Mouse (Mus musculus): ENCODE measurements around the gene Rorc. TPM values are rescaled to one million over a fixed set of nuclear protein-coding genes. Genes with fewer than 3 reads are reported as not detected.

Rorc gene
- total and polyA plus RNA-seq, 3 experiments, result 0.47 to 1.2 (median 1.2) TPM

- H3K4me2 ChIP-seq (ENCODE audit: insufficient read depth, low read depth, poor library complexity, severe bottlenecking), result peak within 1 kb of the TSS; percentile 71
- H3K36me3 ChIP-seq (replicated peaks in 1 of 2; ENCODE audit: control insufficient read depth in 1 of 2, insufficient read depth in 1 of 2, low read length in 1 of 2), result peaks cover 27 to 38% of the 10 kb centered on the region in 2 experiments
- H3K9ac ChIP-seq (ENCODE audit: insufficient read depth, low read depth), result peak within 1 kb of the TSS; percentile 75
- peak; percentile 93 for DNase-seq (ENCODE audit: extremely low read depth)
- H3K9me3 ChIP-seq (replicated peaks; ENCODE audit: low read length), result peaks cover 4% of the 10 kb centered on the region
- in situ Hi-C loops (cut with MboI; ENCODE audit: low pct_ligation_motif_present, low pct_unique_long_range_greater_than_20kb, low sequenced_read_pairs) (no loop called here), dilution Hi-C loops (cut with MboI; ENCODE audit: extremely low pct_ligation_motif_present, extremely low pct_unique_long_range_greater_than_20kb, low sequenced_read_pairs) (no loop called here)
- H3K4me1 ChIP-seq (ENCODE audit: control insufficient read depth in 1 of 2, insufficient read depth in 2 of 2), result peaks cover 6 to 14% of the 10 kb centered on the region in 2 experiments; a peak in 3 of 4 replicates
- peak within 1 kb of the TSS; percentile 2; the same call in 1 of the 2 replicates for H3K27ac ChIP-seq (ENCODE audit: insufficient read depth, low read depth)
- peak; percentile 89 for TF ChIP-seq ZMIZ1 (IDR thresholded peaks at IDR 0.05; ENCODE audit: low read depth, low read length)
- TF ChIP-seq MYC (IDR thresholded peaks at IDR 0.05; ENCODE audit: low read depth, low read length), result 0 out of 2 replicates have a peak, but pooled peaks have one; percentile 41
- TF ChIP-seq PAX5 (IDR thresholded peaks at IDR 0.05; ENCODE audit: low read length), result no peak
- TF ChIP-seq MEF2A (IDR thresholded peaks at IDR 0.05; ENCODE audit: borderline replicate concordance, low read depth, low read length), result 0 out of 2 replicates have a peak, but pooled peaks have one; percentile 30
- TF ChIP-seq E2F4 (IDR thresholded peaks at IDR 0.05; ENCODE audit: insufficient replicate concordance, low read depth, low read length), result no peak
- TF ChIP-seq ZNF384 (IDR thresholded peaks at IDR 0.05; ENCODE audit: low read depth, low read length), result peak; percentile 99
- no peak for TF ChIP-seq RAD21 (IDR thresholded peaks at IDR 0.05; ENCODE audit: low read depth, low read length)
- TF ChIP-seq ZKSCAN1 (IDR thresholded peaks at IDR 0.05; ENCODE audit: borderline replicate concordance, low read depth, low read length), result no peak
- peak; percentile 63 for TF ChIP-seq MXI1 (IDR thresholded peaks at IDR 0.05; ENCODE audit: low read depth, low read length)
- peak; percentile 85 for TF ChIP-seq TBP (conservative IDR thresholded peaks at IDR 0.05; ENCODE audit: low read depth, low read length)
- TF ChIP-seq MAFK (IDR thresholded peaks at IDR 0.05; ENCODE audit: insufficient replicate concordance, low read length), result no peak
- no peak for TF ChIP-seq BHLHE40 (IDR thresholded peaks at IDR 0.05; ENCODE audit: low read depth, low read length)
- TF ChIP-seq JUN (IDR thresholded peaks at IDR 0.05; ENCODE audit: insufficient read depth, low read depth, low read length), result no peak
- TF ChIP-seq MAZ (IDR thresholded peaks at IDR 0.05; ENCODE audit: low read depth, low read length), result 0 out of 2 replicates have a peak, but pooled peaks have one; percentile 52
- no peak; the same call in 1 of the 2 replicates for TF ChIP-seq ETS1 (conservative IDR thresholded peaks at IDR 0.05; ENCODE audit: low read depth, low read length)
- no peak for TF ChIP-seq CHD2 (IDR thresholded peaks at IDR 0.05; ENCODE audit: low read length)
- no peak for TF ChIP-seq CHD1 (IDR thresholded peaks at IDR 0.05; ENCODE audit: low read depth, low read length)
- TF ChIP-seq HCFC1 (IDR thresholded peaks at IDR 0.05; ENCODE audit: low read depth, low read length), result peak; percentile 84
- peak; percentile 99 for TF ChIP-seq NRF1 (IDR thresholded peaks at IDR 0.05; ENCODE audit: low read depth, low read length)
- no peak for TF ChIP-seq CTCF (conservative IDR thresholded peaks at IDR 0.05 in 1 of 2, IDR thresholded peaks at IDR 0.05 in 1 of 2; ENCODE audit: low read depth in 2 of 2, low read length in 2 of 2)
- peak; percentile 62 for TF ChIP-seq SIN3A (IDR thresholded peaks at IDR 0.05; ENCODE audit: low read length)
- no peak for TF ChIP-seq GABPA (IDR thresholded peaks at IDR 0.05; ENCODE audit: insufficient replicate concordance, low read depth, low read length)
- peak; percentile 66; the same call in 1 of the 2 replicates for TF ChIP-seq POLR2AphosphoS2 (IDR thresholded peaks at IDR 0.05; ENCODE audit: low read depth, low read length)
- no peak for TF ChIP-seq RCOR1 (conservative IDR thresholded peaks at IDR 0.05; ENCODE audit: low read depth, low read length)
- TF ChIP-seq ZC3H11A (IDR thresholded peaks at IDR 0.05; ENCODE audit: low read depth, low read length), result no peak
- TF ChIP-seq TCF12 (IDR thresholded peaks at IDR 0.05; ENCODE audit: low read depth, low read length), result peak; percentile 95
- TF ChIP-seq SMC3 (IDR thresholded peaks at IDR 0.05; ENCODE audit: low read depth, low read length), result no peak
- peak; percentile 97 for TF ChIP-seq NELFE (IDR thresholded peaks at IDR 0.05; ENCODE audit: low read depth, low read length)
- TF ChIP-seq USF1 (IDR thresholded peaks at IDR 0.05; ENCODE audit: low read depth, low read length), result no peak
- TF ChIP-seq EP300 (IDR thresholded peaks at IDR 0.05; ENCODE audit: low read length), result no peak
- TF ChIP-seq ELF1 (IDR thresholded peaks at IDR 0.05; ENCODE audit: low read depth, low read length), result peak; percentile 88
- peak; percentile 97 for TF ChIP-seq POLR2A (IDR thresholded peaks at IDR 0.05; ENCODE audit: low read depth, low read length)
- no peak for TF ChIP-seq JUND (conservative IDR thresholded peaks at IDR 0.05; ENCODE audit: low read depth, low read length)
- TF ChIP-seq IRF4 (IDR thresholded peaks at IDR 0.05; ENCODE audit: low read depth, low read length), result peak; percentile 44
- TF ChIP-seq UBTF (IDR thresholded peaks at IDR 0.05; ENCODE audit: low read depth, low read length), result no peak
- no peak for TF ChIP-seq USF2 (conservative IDR thresholded peaks at IDR 0.05; ENCODE audit: low read depth, low read length)
- TF ChIP-seq MAX (IDR thresholded peaks at IDR 0.05; ENCODE audit: low read length), result peak; percentile 90
- TF ChIP-seq KAT2A (IDR thresholded peaks at IDR 0.05; ENCODE audit: insufficient replicate concordance, low read length), result peak; percentile 74; the same call in 1 of the 2 replicates
- peaks cover 1% of the 10 kb centered on the region for H3K27me3 ChIP-seq (replicated peaks)
- peak within 1 kb of the TSS; percentile 93 to 98 (median 96) for H3K4me3 ChIP-seq (replicated peaks in 1 of 3; ENCODE audit: low read depth in 2 of 3, low read length in 2 of 3, poor library complexity in 1 of 3)
- peaks cover 15% of the 10 kb centered on the region for H3K79me2 ChIP-seq (replicated peaks; ENCODE audit: control insufficient read depth, extremely low read depth, insufficient read depth, poor library complexity, severe bottlenecking)
Measured at GRCm38 (mm10) chr3:94442951-94443596, 70.5 kb downstream of the Rorc start, which contains the start of gene Mrpl9. Gene Mrpl9, plus strand, starts transcription at chr3:94443318.
